Mouse (Mus musculus) bone marrow macrophage, adult 2 months (primary cell): ENCODE results near the gene Gse1. TPM values are rescaled to one million over a fixed set of nuclear protein-coding genes. Genes with fewer than 3 reads are reported as not detected.

ENCODE experiments used
- H3K27ac ChIP-seq: 2 replicates; pipeline ENCODE4 v1.5.1; 2012; ENCODE audit warnings: low read depth, low read length; ENCODE audit not compliant: insufficient read depth
- H3K4me1 ChIP-seq: 2 replicates; pipeline ENCODE4 v1.6.1; 2012; ENCODE audit warnings: low read length; ENCODE audit not compliant: control insufficient read depth, insufficient read depth
- H3K4me3 ChIP-seq: 2 replicates; pipeline ENCODE4 v1.5.1; 2012; ENCODE audit warnings: mild to moderate bottlenecking, low read length, moderate library complexity; ENCODE audit not compliant: insufficient read depth
- CTCF ChIP-seq: IDR thresholded peaks from 2 replicates; pipeline ENCODE4 v1.5.1; 2012; ENCODE audit warnings: low read depth, mild to moderate bottlenecking, low read length, moderate library complexity
- POLR2A ChIP-seq: IDR thresholded peaks from 2 replicates; pipeline ENCODE4 v1.6.1; 2012; ENCODE audit warnings: mild to moderate bottlenecking, low read depth, low read length, borderline replicate concordance
- polyA plus RNA-seq: library from polyadenylated mRNA; stranded (reverse); fragments of >200 nt; gene quantifications from 2 replicates; pipeline ENCODE4 v1.2.4, GENCODE M21; 2012; ENCODE audit not compliant: missing spikeins, insufficient read depth, insufficient read length

Gene Gse1
- polyA plus RNA-seq, 1 experiment, result 15.1 TPM

GRCm38 (mm10) chr8:120304097-120304496 lies 75.8 kb downstream of the Gse1 start:
- H3K4me1 ChIP-seq, result no peaks in the 10 kb centered on the region
- H3K4me3 ChIP-seq, result no peak overlapping the region
- TF ChIP-seq CTCF (no peak), POLR2A (no peak)
- H3K27ac ChIP-seq, result no peak overlapping the region

- H3K27ac ChIP-seq, result no peak overlapping the region
These were observed 77.6 kb downstream of the Gse1 start for GRCm38 (mm10) chr8:120305800-120306385.

GRCm38 (mm10) chr8:120307103-120307502 lies 78.8 kb downstream of the Gse1 start:
- TF ChIP-seq POLR2A (no peak), CTCF (no peak)
- peaks cover 5% of the 10 kb centered on the region for H3K4me1 ChIP-seq
- no peak overlapping the region for H3K27ac ChIP-seq
- H3K4me3 ChIP-seq, result no peak overlapping the region

More at GRCm38 (mm10) chr8:120305800-120306385, 77.6 kb downstream of the Gse1 start:
- TF ChIP-seq CTCF (no peak), POLR2A (no peak)
- H3K4me3 ChIP-seq, result no peak overlapping the region
- H3K4me1 ChIP-seq, result no peaks in the 10 kb centered on the region

- TF ChIP-seq POLR2A (no peak), CTCF (no peak)
- H3K4me1 ChIP-seq, result peaks cover 8% of the 10 kb centered on the region
- H3K4me3 ChIP-seq, result no peak overlapping the region
- no peak overlapping the region for H3K27ac ChIP-seq
These were observed 79.3 kb downstream of the Gse1 start for GRCm38 (mm10) chr8:120307528-120307927.

GRCm38 (mm10) chr8:120308131-120308530 lies 79.9 kb downstream of the Gse1 start:
- Histone ChIP-seq H3K4me3 (no peak overlapping the region), H3K4me1 (peaks cover 11% of the 10 kb centered on the region), H3K27ac (no peak overlapping the region)
- TF ChIP-seq POLR2A, result no peak
- TF ChIP-seq CTCF, result no peak

GRCm38 (mm10) chr8:120308553-120308952 lies 80.3 kb downstream of the Gse1 start:
- peaks cover 11% of the 10 kb centered on the region for H3K4me1 ChIP-seq
- no peak overlapping the region for H3K27ac ChIP-seq
- TF ChIP-seq CTCF (no peak), POLR2A (no peak)
- no peak overlapping the region for H3K4me3 ChIP-seq

GRCm38 (mm10) chr8:120309326-120309725 lies 81.1 kb downstream of the Gse1 start:
- no peak overlapping the region for H3K27ac ChIP-seq
- H3K4me1 ChIP-seq, result peaks cover 11% of the 10 kb centered on the region
- TF ChIP-seq CTCF (no peak), POLR2A (no peak)
- H3K4me3 ChIP-seq, result no peak overlapping the region

GRCm38 (mm10) chr8:120310063-120310462 lies 81.8 kb downstream of the Gse1 start:
- TF ChIP-seq POLR2A (no peak), CTCF (no peak)
- Histone ChIP-seq H3K4me3 (no peak overlapping the region), H3K4me1 (peaks cover 11% of the 10 kb centered on the region), H3K27ac (no peak overlapping the region)

GRCm38 (mm10) chr8:120312452-120312851 lies 84.2 kb downstream of the Gse1 start:
- no peak overlapping the region for H3K4me3 ChIP-seq
- H3K27ac ChIP-seq, result no peak overlapping the region
- peaks cover 11% of the 10 kb centered on the region for H3K4me1 ChIP-seq
- TF ChIP-seq POLR2A (no peak), CTCF (no peak)

- H3K4me1 ChIP-seq, result peaks cover 11% of the 10 kb centered on the region
- H3K27ac ChIP-seq, result no peak overlapping the region
- TF ChIP-seq POLR2A, result no peak
- TF ChIP-seq CTCF, result no peak
- H3K4me3 ChIP-seq, result no peak overlapping the region
These were observed 85.4 kb downstream of the Gse1 start for GRCm38 (mm10) chr8:120313674-120314073.

- Histone ChIP-seq H3K27ac (no peak overlapping the region), H3K4me3 (no peak overlapping the region), H3K4me1 (peaks cover 16% of the 10 kb centered on the region)
- no peak for TF ChIP-seq CTCF
- no peak for TF ChIP-seq POLR2A
These were observed 86.7 kb downstream of the Gse1 start for GRCm38 (mm10) chr8:120314932-120315331.
